Mouse (Mus musculus): ENCODE results near the gene Tmem9.

Tmem9 gene

DNA sequence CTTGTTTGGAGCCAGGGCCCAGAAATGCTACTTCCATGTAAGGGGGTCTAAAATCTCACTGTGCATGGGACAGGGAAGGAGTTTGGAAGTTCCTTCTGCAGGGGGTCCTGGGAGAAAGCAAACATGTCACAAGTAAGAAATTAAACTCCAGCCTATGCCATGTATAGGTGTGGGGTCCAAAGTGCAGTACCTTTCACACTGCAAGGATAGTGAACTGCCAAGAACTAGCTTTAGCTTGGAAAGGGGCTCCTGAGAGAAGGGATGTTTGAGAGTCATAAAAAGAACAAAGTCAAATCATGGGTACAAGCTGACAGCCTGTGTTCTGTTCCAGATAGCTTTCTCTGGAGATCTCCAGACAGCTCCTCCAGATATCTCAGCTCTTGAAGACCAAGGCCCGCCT is 73.2 kb downstream of the Tmem9 start:
- no peak for DNase-seq (ENCODE audit: low spot score in 2 of 2)

Data from spleen, postnatal 36 days (tissue).